Mouse (Mus musculus) hindbrain, embryonic 15.5 days (tissue): Measurements from ENCODE around the gene Fam20c. TPM values are rescaled to one million over a fixed set of nuclear protein-coding genes. Genes with fewer than 3 reads are reported as not detected.
A peak's percentile ranks its signal among the peaks of the same experiment; 100 is the strongest.

ENCODE experiments used
- ATAC-seq: fragments of 200-750 bp; cut with Nextera tagmentation; 2 replicates; pipeline ENCODE4 v1.8.0; 2017; ENCODE audit warnings: low read depth, moderate number of reproducible peaks, moderate TSS enrichment; ENCODE audit not compliant: low FRiP score
- H3K27ac ChIP-seq: fragments of 300-500 bp; sonication (generic); replicated peaks from 2 replicates; pipeline ENCODE4 v1.5.1; 2015; ENCODE audit warnings: mild to moderate bottlenecking, inconsistent platforms
- H3K27me3 ChIP-seq: fragments of 300-500 bp; sonication (generic); 2 replicates; pipeline ENCODE4 v1.6.1; 2015; ENCODE audit warnings: control low read depth, inconsistent platforms
- H3K36me3 ChIP-seq: fragments of 300-500 bp; sonication (generic); 2 replicates; pipeline ENCODE4 v1.6.1; 2015; ENCODE audit warnings: control low read depth, inconsistent platforms
- H3K4me1 ChIP-seq: fragments of 300-500 bp; sonication (generic); replicated peaks from 2 replicates; pipeline ENCODE4 v1.6.1; 2015; ENCODE audit warnings: control low read depth, inconsistent platforms
- H3K4me2 ChIP-seq: fragments of 300-500 bp; sonication (generic); 2 replicates; pipeline ENCODE4 v1.6.1; 2015; ENCODE audit warnings: moderate library complexity, mild to moderate bottlenecking, inconsistent platforms
- H3K4me3 ChIP-seq: fragments of 300-500 bp; sonication (generic); 2 replicates; pipeline ENCODE4 v1.5.1; 2015; ENCODE audit warnings: mild to moderate bottlenecking, inconsistent platforms
- H3K9ac ChIP-seq: fragments of 300-500 bp; sonication (generic); 2 replicates; pipeline ENCODE4 v1.6.1; 2015; ENCODE audit warnings: inconsistent platforms
- H3K9me3 ChIP-seq: fragments of 300-500 bp; sonication (generic); 2 replicates; pipeline ENCODE4 v1.6.1; 2016; ENCODE audit warnings: control low read depth, inconsistent platforms
- WGBS: fragments of 180-500 bp; shearing (Covaris S2); methylation state at CpG from one replicate; pipeline ENCODE4 v1.1.7; 2015; 5-methylcytosine and 5-hydroxymethylcytosine counted together
- polyA plus RNA-seq: library from polyadenylated mRNA; unstranded; fragments of >200 nt; fragmentation: Nextera tagmentation; extraction: Ambion mirVana; gene quantifications from 2 replicates; pipeline ENCODE4 v1.2.1, GENCODE M21; 2015

Fam20c gene
- polyA plus RNA-seq, 1 experiment from 2014 or later = 64.9 TPM

DNA sequence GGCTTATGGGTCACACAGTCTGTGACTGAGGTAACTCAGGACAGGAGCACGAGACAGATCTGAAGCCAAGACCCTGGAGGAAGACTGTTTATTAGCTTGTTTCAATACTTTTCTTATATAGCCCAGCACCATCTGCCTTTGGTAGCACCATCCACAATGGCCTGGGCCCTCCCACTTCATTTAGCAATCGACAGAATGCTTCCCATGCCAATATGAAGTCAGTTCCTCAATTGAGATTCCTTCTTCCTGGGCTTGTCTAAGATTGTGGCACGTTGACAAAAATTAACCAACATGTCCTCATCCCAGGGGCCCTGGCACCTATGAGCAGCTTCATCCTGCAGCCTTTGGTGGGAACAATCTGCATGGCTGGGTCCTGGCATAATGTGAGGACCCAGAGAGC lies 14.2 kb upstream of the Fam20c start:
- H3K9ac ChIP-seq = no peak overlapping the region
- no peaks in the 10 kb centered on the region for H3K36me3 ChIP-seq
- H3K4me2 ChIP-seq = no peak overlapping the region
- H3K27me3 ChIP-seq = no peaks in the 10 kb centered on the region
- H3K9me3 ChIP-seq = no peaks in the 10 kb centered on the region
- 84% methylated on average over 3 of the region's 3 CpGs for WGBS
- H3K4me3 ChIP-seq = no peak overlapping the region
- H3K4me1 ChIP-seq = peaks cover 11% of the 10 kb centered on the region
- ATAC-seq = no peak
- no peak overlapping the region for H3K27ac ChIP-seq

DNA sequence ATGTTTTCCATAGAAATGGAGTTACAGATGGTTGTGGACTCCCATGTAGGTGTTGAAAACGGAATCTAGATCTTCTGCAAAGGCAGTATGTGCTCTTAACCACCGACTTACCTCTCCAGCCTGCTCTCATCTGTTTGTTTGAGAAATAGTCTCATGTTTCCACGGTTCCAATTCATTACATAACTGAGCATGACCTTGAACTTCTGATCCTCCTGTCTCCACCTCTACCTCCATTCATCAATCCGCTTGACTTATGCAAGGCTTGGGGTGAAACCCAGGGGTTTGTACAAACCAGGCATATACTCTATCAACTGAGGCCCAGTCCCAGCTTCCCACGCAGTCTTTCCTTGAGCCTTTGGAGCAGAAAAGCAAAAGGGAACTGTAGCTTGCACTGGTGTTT lies 12.8 kb upstream of the Fam20c start:
- Histone ChIP-seq H3K4me2 (no peak overlapping the region), H3K4me1 (peaks cover 11% of the 10 kb centered on the region), H3K9ac (no peak overlapping the region), H3K27ac (no peak overlapping the region), H3K9me3 (no peaks in the 10 kb centered on the region), H3K4me3 (no peak overlapping the region), H3K27me3 (no peaks in the 10 kb centered on the region), H3K36me3 (no peaks in the 10 kb centered on the region)
- no peak for ATAC-seq
- 86% methylated on average over 5 of the region's 5 CpGs for WGBS

DNA sequence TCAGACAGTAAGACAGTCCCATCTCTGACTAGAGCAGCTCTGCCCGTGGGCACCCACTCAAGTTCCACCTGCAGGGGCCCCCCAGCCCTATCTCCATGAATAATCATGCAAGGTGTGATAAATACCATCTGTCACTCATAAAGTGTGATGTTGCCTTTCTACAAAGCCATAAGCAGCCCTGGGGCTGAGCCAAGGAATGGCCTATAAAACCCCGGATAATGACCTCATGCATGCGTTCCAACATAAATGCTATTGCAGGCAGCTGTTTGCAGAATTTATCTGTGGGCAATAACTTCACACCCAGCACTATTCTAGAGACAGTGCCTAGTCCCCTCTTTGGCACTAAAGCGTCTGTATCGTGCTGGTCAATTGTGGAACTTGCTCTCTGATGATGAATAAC lies 12.0 kb upstream of the Fam20c start:
- no peaks in the 10 kb centered on the region for H3K27me3 ChIP-seq
- no peak overlapping the region for H3K9ac ChIP-seq
- peaks cover 11% of the 10 kb centered on the region for H3K4me1 ChIP-seq
- no peaks in the 10 kb centered on the region for H3K9me3 ChIP-seq
- no peak overlapping the region for H3K4me3 ChIP-seq
- ATAC-seq = no peak
- H3K4me2 ChIP-seq = no peak overlapping the region
- no peak overlapping the region for H3K27ac ChIP-seq
- no peaks in the 10 kb centered on the region for H3K36me3 ChIP-seq
- 67% methylated on average over 5 of the region's 5 CpGs for WGBS

DNA sequence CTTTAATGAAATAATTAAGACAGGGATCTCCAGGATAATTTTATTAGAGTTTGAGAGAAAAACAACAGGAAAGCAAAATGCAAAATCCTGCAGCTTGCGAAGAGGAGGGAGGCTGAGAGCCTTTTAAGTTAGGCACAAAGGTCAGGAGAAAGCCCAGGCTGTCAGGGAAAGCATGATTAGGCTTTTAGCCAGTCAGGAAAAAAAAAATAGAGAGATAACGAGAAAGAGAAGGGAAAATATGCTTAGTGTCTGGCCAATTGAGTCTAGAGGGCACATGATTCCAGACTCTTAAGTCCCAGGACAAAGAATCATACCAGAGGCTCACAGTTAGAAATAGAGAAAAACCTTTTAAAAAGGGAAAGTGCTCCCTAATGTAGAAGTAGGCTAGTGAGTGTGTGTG lies 10.7 kb upstream of the Fam20c start:
- Histone ChIP-seq H3K9me3 (no peaks in the 10 kb centered on the region), H3K27ac (0 out of 2 replicates have a peak overlapping the region, but pooled peaks have one; percentile 14), H3K4me2 (no peak overlapping the region), H3K36me3 (no peaks in the 10 kb centered on the region), H3K4me1 (peaks cover 11% of the 10 kb centered on the region), H3K9ac (no peak overlapping the region), H3K27me3 (no peaks in the 10 kb centered on the region), H3K4me3 (no peak overlapping the region)
- 35% methylated on average over 2 of the region's 2 CpGs for WGBS
- no peak for ATAC-seq

DNA sequence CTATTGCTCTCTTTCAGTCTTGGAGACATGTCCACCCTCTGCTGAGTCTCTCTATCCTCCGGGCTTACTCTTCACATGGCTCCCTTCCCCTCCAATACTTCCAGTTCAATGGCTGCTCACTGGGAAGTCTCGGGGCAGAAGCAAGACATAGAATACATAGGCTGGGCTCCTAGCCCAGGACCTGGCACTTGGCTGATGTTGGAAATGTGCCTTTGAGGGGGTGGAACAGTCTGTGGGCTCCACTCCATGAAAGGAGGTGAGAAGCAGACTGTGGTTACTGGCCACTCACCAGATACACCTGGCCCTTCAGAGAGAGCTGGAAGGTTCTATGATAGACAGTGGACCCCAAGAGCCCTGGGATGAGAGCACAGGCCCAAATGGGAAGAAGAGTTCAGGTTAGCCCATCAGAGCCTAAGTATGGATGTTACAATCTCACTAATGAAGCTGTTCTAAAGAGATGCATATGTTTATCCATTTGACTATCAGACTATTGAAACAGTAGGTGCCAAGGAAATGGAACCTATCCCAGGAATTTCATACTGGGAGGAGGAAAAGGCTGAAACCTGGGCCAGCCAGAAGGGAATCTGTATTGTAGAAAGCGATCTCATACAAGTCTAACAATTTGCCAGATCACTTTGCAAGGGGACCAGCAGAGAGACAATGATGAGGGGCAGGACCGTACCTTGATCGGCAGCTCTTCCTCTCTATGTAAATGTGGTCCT lies 8.8 kb upstream of the Fam20c start:
- Histone ChIP-seq H3K27ac (no peak overlapping the region), H3K4me3 (no peak overlapping the region), H3K36me3 (no peaks in the 10 kb centered on the region), H3K4me2 (no peak overlapping the region), H3K4me1 (peaks cover 11% of the 10 kb centered on the region), H3K27me3 (no peaks in the 10 kb centered on the region), H3K9ac (no peak overlapping the region), H3K9me3 (no peaks in the 10 kb centered on the region)
- ATAC-seq = no peak
- WGBS = 88% methylated on average over 5 of the region's 5 CpGs

DNA sequence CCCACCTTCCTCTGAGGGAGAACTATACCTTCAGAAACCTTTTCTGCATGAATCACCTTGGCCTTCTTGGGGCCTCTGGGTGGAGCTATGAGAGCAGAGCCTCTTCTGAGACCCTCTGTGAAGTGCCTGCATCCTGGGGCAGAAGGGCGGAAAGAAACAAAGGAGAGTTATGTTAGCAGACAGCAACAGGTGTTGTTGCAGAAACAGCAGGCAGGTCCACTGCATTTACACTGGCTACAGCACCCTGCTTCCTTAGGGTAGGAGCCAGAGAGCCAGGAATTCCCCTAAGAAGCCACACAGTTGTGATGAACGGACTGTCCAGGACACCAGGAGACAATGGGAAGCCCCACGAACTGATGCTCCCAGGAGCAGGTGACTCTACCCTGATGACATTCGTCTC lies 1.0 kb upstream of the Fam20c start:
- Histone ChIP-seq H3K9ac (peak overlapping the region; percentile 77), H3K4me2 (peak overlapping the region; percentile 82), H3K27ac (peak overlapping the region; percentile 95), H3K4me1 (peaks cover 30% of the 10 kb centered on the region), H3K27me3 (no peaks in the 10 kb centered on the region), H3K36me3 (no peaks in the 10 kb centered on the region), H3K9me3 (no peaks in the 10 kb centered on the region), H3K4me3 (peak overlapping the region; percentile 56)
- WGBS = 69% methylated on average over 4 of the region's 4 CpGs
- ATAC-seq = no peak

DNA sequence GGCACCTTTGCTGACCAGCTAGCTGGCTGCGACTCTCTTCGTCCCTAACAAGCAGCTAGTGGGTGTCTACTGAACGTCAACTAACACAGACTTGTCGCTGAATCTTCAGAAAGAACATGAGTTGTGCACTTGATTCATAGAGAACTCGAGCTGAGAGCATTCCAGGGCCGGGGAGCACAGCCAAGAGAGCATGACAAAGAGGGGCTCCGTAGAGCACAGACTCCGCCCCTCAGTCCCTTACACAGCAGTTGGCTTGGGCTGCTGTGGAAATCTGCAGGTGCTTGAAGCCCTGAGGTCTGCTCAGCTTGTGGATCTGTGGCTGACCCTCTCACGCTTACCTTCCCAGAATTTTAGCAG lies 390 bp upstream of the Fam20c start:
- H3K36me3 ChIP-seq = no peaks in the 10 kb centered on the region
- 2% methylated on average over 9 of the region's 9 CpGs for WGBS
- H3K4me1 ChIP-seq = peaks cover 37% of the 10 kb centered on the region
- no peaks in the 10 kb centered on the region for H3K27me3 ChIP-seq
- H3K4me3 ChIP-seq = peak overlapping the region; percentile 56
- no peaks in the 10 kb centered on the region for H3K9me3 ChIP-seq
- peak; percentile 59 for ATAC-seq
- peak overlapping the region; percentile 77 for H3K9ac ChIP-seq
- peak overlapping the region; percentile 82 for H3K4me2 ChIP-seq
- H3K27ac ChIP-seq = peak overlapping the region; percentile 95

DNA sequence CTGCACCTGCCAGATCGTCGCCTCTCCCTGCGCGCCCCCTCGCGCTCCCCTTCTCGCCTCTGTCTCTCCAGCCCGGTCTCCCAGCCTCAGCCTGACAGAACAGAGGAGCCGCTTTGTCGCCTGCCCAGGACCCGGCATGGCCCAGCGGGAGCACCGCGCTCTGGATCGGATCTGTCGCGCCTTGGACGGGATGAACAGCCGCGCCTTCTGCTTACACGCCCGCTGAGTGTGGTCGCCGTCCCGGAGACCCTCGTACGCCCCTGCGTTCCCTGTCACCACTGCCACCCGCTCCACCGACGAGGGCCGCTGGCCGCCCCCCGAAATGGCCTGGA lies 773 bp downstream of the Fam20c start:
- peak overlapping the region; percentile 95 for H3K27ac ChIP-seq
- ATAC-seq = no peak; the same call in 1 of the 2 replicates
- H3K9ac ChIP-seq = peak overlapping the region; percentile 77
- H3K9me3 ChIP-seq = no peaks in the 10 kb centered on the region
- 0 out of 2 replicates have a peak, but pooled peaks cover 7% of the 10 kb centered on the region for H3K36me3 ChIP-seq
- peak overlapping the region; percentile 56 for H3K4me3 ChIP-seq
- H3K27me3 ChIP-seq = no peaks in the 10 kb centered on the region
- H3K4me2 ChIP-seq = peak overlapping the region; percentile 82
- 0% methylated on average over 33 of the region's 34 CpGs for WGBS
- H3K4me1 ChIP-seq = peaks cover 48% of the 10 kb centered on the region

DNA sequence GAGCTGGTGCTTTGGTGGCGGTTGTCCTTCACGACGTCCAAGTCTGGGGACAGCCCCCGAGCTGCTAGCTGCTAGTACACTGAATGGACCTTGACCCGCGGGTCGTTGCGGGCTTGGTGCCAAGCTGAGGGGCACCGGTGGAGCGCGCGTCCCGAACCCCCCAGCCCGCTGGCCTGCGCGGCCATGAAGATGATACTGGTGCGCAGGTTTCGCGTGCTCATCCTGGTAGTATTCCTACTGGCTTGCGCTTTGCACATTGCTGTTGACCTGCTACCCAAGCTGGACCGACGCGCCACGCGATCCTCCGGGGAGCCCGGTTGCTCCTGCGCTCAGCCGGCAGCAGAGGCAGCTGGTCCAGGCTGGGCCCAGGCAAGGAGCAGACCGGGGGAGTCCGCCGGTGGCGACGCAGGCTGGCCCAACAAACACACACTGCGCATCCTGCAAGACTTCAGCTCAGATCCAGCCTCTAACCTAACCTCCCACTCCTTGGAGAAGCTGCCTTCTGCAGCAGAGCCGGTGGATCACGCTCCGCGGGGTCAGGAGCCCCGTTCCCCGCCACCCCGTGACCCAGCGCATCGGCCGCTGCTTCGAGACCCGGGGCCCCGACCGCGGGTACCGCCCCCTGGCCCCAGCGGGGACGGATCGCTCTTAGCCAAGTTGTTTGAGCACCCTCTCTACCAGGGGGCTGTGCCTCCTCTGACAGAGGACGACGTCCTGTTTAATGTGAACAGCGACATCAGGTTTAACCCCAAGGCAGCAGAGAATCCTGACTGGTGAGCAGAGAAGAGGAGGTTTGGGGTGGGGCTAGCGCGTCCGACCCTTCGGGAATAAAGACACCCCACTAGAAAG lies 1.4 kb downstream of the Fam20c start:
- H3K4me1 ChIP-seq = peaks cover 54% of the 10 kb centered on the region

DNA sequence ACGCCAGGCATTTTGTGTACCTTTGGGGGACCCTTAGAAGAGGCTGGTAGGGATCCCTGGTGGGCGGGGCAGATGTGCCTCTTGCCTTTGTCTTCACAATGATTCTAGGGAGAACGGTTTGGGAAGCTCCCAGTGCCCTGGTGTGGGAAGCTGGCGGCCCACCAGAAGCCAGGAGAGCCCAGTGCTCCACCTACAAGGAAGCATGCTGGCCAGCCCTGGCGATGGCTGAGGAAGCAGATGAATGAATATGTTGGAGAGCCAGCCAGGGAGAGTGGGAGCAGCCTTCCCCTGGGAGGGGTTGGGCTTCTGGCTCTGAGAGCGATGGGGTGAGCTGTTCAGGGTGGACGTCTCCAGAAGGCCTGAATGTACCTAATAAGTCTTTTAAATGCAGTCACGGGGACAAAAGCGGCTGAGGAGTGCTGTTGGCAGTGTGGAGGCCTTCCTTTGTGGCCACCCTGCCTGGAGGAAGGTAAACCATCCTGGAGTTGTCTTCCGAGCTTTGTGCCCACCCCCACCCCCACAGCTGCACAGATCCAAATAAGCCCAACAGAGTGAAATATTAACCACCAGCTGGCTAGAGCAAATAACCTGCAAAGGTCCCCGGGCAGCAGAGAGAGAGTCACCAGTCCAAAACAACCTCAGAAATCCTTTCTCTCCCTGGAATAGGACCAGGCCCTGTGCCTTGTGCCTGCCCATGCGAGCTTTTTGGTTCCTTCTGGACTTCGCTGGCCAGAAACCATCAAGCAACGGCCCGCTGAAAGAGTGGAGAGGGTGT lies 2.2 kb downstream of the Fam20c start:
- Histone ChIP-seq H3K27ac (peak overlapping the region; percentile 95), H3K27me3 (no peaks in the 10 kb centered on the region), H3K4me3 (peak overlapping the region; percentile 56), H3K4me1 (peaks cover 63% of the 10 kb centered on the region), H3K9ac (peak overlapping the region; percentile 77), H3K9me3 (no peaks in the 10 kb centered on the region), H3K4me2 (peak overlapping the region; percentile 82), H3K36me3 (peaks cover 16% of the 10 kb centered on the region; the same call in 1 of the 2 replicates)
- ATAC-seq = peak; percentile 7; the same call in 1 of the 2 replicates
- WGBS = 9% methylated on average over 15 of the region's 15 CpGs

More for the DNA sequence above, 1.4 kb downstream of the Fam20c start:
- no peak; the same call in 1 of the 2 replicates for ATAC-seq
- under 1% methylated on average over 61 of the region's 61 CpGs for WGBS
- Histone ChIP-seq H3K27me3 (no peaks in the 10 kb centered on the region), H3K27ac (peak overlapping the region; percentile 95), H3K9ac (peak overlapping the region; percentile 77), H3K9me3 (no peaks in the 10 kb centered on the region), H3K4me3 (peak overlapping the region; percentile 56), H3K36me3 (peaks cover 13% of the 10 kb centered on the region; the same call in 1 of the 2 replicates), H3K4me2 (peak overlapping the region; percentile 82)

DNA sequence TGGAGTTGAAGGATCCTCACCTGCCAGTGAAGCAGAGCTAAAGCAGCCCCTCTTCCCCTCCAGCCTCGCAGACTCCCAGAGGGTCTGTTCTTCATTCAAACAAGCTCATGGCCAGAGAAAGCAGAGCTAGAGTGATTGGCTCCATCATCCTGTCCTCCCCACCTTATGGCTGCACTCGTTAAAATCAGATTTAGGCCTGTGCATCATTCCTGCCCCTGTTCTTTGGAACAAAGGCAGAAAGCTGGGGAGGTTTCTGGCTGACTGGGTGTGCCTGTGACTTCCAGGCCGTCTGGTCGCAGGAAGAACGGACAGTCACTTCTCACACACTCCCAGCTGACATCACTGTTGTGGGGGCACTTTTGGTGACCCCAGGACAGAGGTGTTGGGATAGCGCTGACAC lies 2.8 kb downstream of the Fam20c start:
- Histone ChIP-seq H3K27me3 (no peaks in the 10 kb centered on the region), H3K36me3 (peaks cover 20% of the 10 kb centered on the region), H3K4me2 (peak overlapping the region; percentile 82), H3K9ac (peak overlapping the region; percentile 77), H3K27ac (peak overlapping the region; percentile 95), H3K4me1 (peaks cover 69% of the 10 kb centered on the region), H3K9me3 (no peaks in the 10 kb centered on the region), H3K4me3 (peak overlapping the region; percentile 56)
- ATAC-seq = no peak
- 30% methylated on average over 6 of the region's 6 CpGs for WGBS

DNA sequence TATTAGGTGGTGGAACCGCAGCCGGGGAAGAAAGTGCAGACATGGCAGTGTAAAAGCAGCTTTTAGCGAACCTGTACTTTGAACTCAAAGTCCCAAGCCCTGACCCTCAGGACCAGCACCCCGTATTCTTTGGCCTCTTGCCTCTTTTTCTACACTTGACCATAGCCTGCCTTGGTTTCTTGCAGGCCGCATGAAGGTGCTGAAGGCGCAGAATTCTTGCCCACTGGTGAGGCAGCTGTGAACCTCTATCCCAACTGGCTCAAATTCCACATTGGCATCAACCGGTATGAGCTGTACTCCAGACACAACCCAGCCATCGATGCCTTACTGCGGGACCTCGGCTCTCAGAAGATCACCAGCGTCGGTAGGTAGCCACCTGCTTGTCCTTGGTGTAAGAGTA lies 3.3 kb downstream of the Fam20c start:
- Histone ChIP-seq H3K4me2 (peak overlapping the region; percentile 82), H3K27ac (peak overlapping the region; percentile 95), H3K9ac (peak overlapping the region; percentile 77), H3K36me3 (peaks cover 24% of the 10 kb centered on the region), H3K4me1 (peaks cover 74% of the 10 kb centered on the region), H3K9me3 (no peaks in the 10 kb centered on the region), H3K4me3 (peak overlapping the region; percentile 56), H3K27me3 (no peaks in the 10 kb centered on the region)
- WGBS = 85% methylated on average over 12 of the region's 12 CpGs
- no peak for ATAC-seq
